29 mouse cellular contexts compared by ENCODE assay signal in the genomic region with DNA sequence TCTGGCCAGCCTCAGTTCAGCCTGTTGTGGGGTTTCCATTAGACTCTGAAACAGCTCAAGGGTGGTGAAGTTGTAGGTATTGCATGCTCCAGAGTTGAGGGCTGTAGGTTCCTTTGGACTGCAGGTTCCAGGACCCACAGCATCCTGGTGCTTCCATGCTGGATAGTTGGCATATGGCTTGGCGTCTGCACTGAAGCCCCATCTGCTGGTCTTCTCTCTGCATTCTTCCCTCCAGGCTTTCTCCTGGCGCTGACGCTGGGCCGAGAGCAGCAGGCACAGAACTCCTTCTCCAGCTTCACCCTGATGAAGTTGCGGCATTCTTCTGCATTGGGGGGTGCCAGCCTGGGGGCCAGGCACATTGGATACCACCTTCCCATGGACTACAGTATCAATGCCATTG. TPM values are rescaled to one million over a fixed set of nuclear protein-coding genes. Genes with fewer than 3 reads are reported as not detected.
DNase-seq lines count a peak whose midpoint lies in the region; ATAC-seq and TF ChIP-seq lines count a peak whose summit lies in the region.
"Had no signal": no experiment of that assay in that cellular context is flagged by ENCODE, and none has a peak within 500 bp of the region (broad histone marks: within the 10 kb centered on the region; RNA-seq: fewer than 3 reads in every experiment).

No protein-coding gene starts in this region.

- no peak overlapping the region for H3K9ac ChIP-seq in forebrain, embryonic 15.5 days (replicated peaks)
- H3K9ac ChIP-seq: embryonic facial prominence, embryonic 15.5 days; heart, embryonic 12.5 days; hindbrain, embryonic 14.5 days; intestine, embryonic 15.5 days had no signal

- H3K27ac ChIP-seq in layer of hippocampus, adult 2 months = no peak overlapping the region; the same call in 1 of the 2 replicates
- H3K27ac ChIP-seq in forebrain, embryonic 15.5 days (replicated peaks) = no peak overlapping the region
- H3K27ac ChIP-seq: embryonic facial prominence, embryonic 15.5 days; forebrain, embryonic 10.5 days; gastrocnemius, adult 2 months; hindbrain, embryonic 10.5 days; hindbrain, embryonic 14.5 days; intestine, embryonic 15.5 days had no signal

- peaks cover 56% of the 10 kb centered on the region for H3K36me3 ChIP-seq in forebrain, embryonic 15.5 days

- H3K27me3 ChIP-seq in forebrain, embryonic 15.5 days = no peaks in the 10 kb centered on the region
- H3K27me3 ChIP-seq: embryonic facial prominence, embryonic 15.5 days; heart, embryonic 12.5 days; intestine, embryonic 15.5 days had no signal

- H3K4me1 ChIP-seq in forebrain, embryonic 15.5 days = peaks cover 4% of the 10 kb centered on the region; the same call in 1 of the 2 replicates
- no peaks in the 10 kb centered on the region for H3K4me1 ChIP-seq in lung, adult 2 months (ENCODE audit: control insufficient read depth, insufficient read depth, low read length)
- H3K4me1 ChIP-seq: forebrain, embryonic 10.5 days; heart, embryonic 12.5 days; hindbrain, embryonic 10.5 days had no signal

- DNase-seq in cerebellum, adult 11 months = peak; percentile 27
- DNase-seq in cerebellum, postnatal 4 days (ENCODE audit: low spot score in 2 of 2) = no peak
- DNase-seq in layer of hippocampus, adult 11-12 months (ENCODE audit: low spot score) = peak; percentile 36
- DNase-seq in layer of hippocampus, adult 2 months (ENCODE audit: low spot score in 2 of 2) = no peak
- DNase-seq in right cerebral cortex, postnatal 25 days = peak; percentile 27
- no peak for DNase-seq in right cerebral cortex, postnatal 4 days
- no peak for DNase-seq in lung, adult 2 months
- DNase-seq: adrenal gland, adult 8-10 months; adrenal gland, postnatal 36 days; B cell, adult 2 months; embryo, embryonic 11 days; gastrocnemius, adult 2 months; gastrocnemius, postnatal 25 days had no signal

- TF ChIP-seq POLR2A in lung, adult 2 months (IDR thresholded peaks at IDR 0.05; ENCODE audit: borderline replicate concordance, extremely low read depth, low read depth, low read length) = no peak

- no peak overlapping the region for H3K4me2 ChIP-seq in forebrain, embryonic 15.5 days (replicated peaks)
- H3K4me2 ChIP-seq: embryonic facial prominence, embryonic 15.5 days; heart, embryonic 12.5 days; hindbrain, embryonic 14.5 days; intestine, embryonic 15.5 days had no signal

- H3K4me3 ChIP-seq in layer of hippocampus, adult 2 months = no peak overlapping the region
- no peak overlapping the region for H3K4me3 ChIP-seq in forebrain, embryonic 15.5 days
- H3K4me3 ChIP-seq in lung, adult 2 months (replicated peaks; ENCODE audit: extremely low read depth, low read depth, low read length) = no peak overlapping the region
- H3K4me3 ChIP-seq: embryonic facial prominence, embryonic 15.5 days; erythroblast, embryonic 14.5 days; forebrain, embryonic 10.5 days; gastrocnemius, adult 2 months; heart, embryonic 12.5 days; hindbrain, embryonic 10.5 days; intestine, embryonic 15.5 days had no signal

- no peak for TF ChIP-seq CTCF in layer of hippocampus, adult 2 months (conservative IDR thresholded peaks at IDR 0.05)
- no peak for TF ChIP-seq CTCF in lung, adult 2 months (IDR thresholded peaks at IDR 0.05; ENCODE audit: insufficient read depth, low read length)

- 78% methylated on average over 5 of the region's 5 CpGs for WGBS in forebrain, embryonic 15.5 days
- whole genome bisulfite sequencing in lung, adult 2 months = 96% methylated on average over 5 of the region's 5 CpGs

- no peaks in the 10 kb centered on the region for H3K9me3 ChIP-seq in forebrain, embryonic 15.5 days
- H3K9me3 ChIP-seq: embryonic facial prominence, embryonic 15.5 days; forebrain, embryonic 10.5 days; G1E; heart, embryonic 12.5 days; hindbrain, embryonic 10.5 days; intestine, embryonic 15.5 days had no signal

- ATAC-seq in forebrain, embryonic 15.5 days (replicated peaks) = no peak
- ATAC-seq: CD4-positive, CD25-positive, alpha-beta regulatory T cell, adult 4 months; forebrain, embryonic 16.5 days; intestine, embryonic 15.5 days had no signal

RNA-seq across cellular contexts. Expression of gene Nagk, which starts 7.3 kb away (rescaled TPM):
- 10 to 100 TPM; 47.6 to 51.0 TPM for total RNA-seq in layer of hippocampus, adult 2 months (2021)
- polyA plus RNA-seq in forebrain, embryonic 15.5 days (2015; fragmentation: Nextera tagmentation; extraction: Ambion mirVana) = 107 and 113 TPM in 2 replicates
- polyA plus RNA-seq in lung, adult 2 months (2012; rRNA removed) = 20.5 and 27.6 TPM in 2 replicates

RNA-seq across cellular contexts. Expression of gene Tex261, which starts 26.4 kb away (rescaled TPM):
- total RNA-seq in layer of hippocampus, adult 2 months (2021) = 10 to 100 TPM; 51.8 to 55.3 TPM
- polyA plus RNA-seq in forebrain, embryonic 15.5 days (2015; fragmentation: Nextera tagmentation; extraction: Ambion mirVana) = 76.7 and 79.8 TPM in 2 replicates
- polyA plus RNA-seq in lung, adult 2 months (2012; rRNA removed) = 88.6 and 101 TPM in 2 replicates

RNA-seq across cellular contexts. Expression of gene Paip2b, which starts 29.5 kb away (rescaled TPM):
- 10 to 100 TPM; 48.6 to 48.9 TPM for total RNA-seq in layer of hippocampus, adult 2 months (2021)
- 36.5 and 43.0 TPM in 2 replicates for polyA plus RNA-seq in forebrain, embryonic 15.5 days (2015; fragmentation: Nextera tagmentation; extraction: Ambion mirVana)
- 10.0 and 12.3 TPM in 2 replicates for polyA plus RNA-seq in lung, adult 2 months (2012; rRNA removed)

RNA-seq across cellular contexts. Expression of gene Ankrd53, which starts 39.6 kb away (rescaled TPM):
- not detected for total RNA-seq in layer of hippocampus, adult 2 months (2021)
- 0.19 and 0.24 TPM in 2 replicates for polyA plus RNA-seq in forebrain, embryonic 15.5 days (2015; fragmentation: Nextera tagmentation; extraction: Ambion mirVana)
- polyA plus RNA-seq in lung, adult 2 months (2012; rRNA removed) = not detected in 2 replicates
- total RNA-seq: adrenal gland, postnatal 36 days; G1E; gastrocnemius, adult 2 months; gastrocnemius, postnatal 25 days; heart, postnatal 25 days had no signal
- polyA plus RNA-seq: brain, embryonic 14.5 days; CD4-positive, CD25-positive, alpha-beta regulatory T cell, adult 4 months; embryonic facial prominence, embryonic 11.5 days; embryonic facial prominence, embryonic 15.5 days; erythroblast, embryonic 14.5 days; G1E; heart, embryonic 12.5 days; heart, embryonic 16.5 days; hindbrain, embryonic 10.5 days; hindbrain, embryonic 14.5 days; intestine, embryonic 15.5 days had no signal

RNA-seq across cellular contexts. Expression of gene Atp6v1b1, which starts 59.2 kb away (rescaled TPM):
- under 1 TPM; 0.31 to 0.42 TPM for total RNA-seq in layer of hippocampus, adult 2 months (2021)
- polyA plus RNA-seq in forebrain, embryonic 15.5 days (2015; fragmentation: Nextera tagmentation; extraction: Ambion mirVana) = 0.43 and 0.53 TPM in 2 replicates
- 6.1 and 7.7 TPM in 2 replicates for polyA plus RNA-seq in lung, adult 2 months (2012; rRNA removed)
- total RNA-seq: adrenal gland, adult 8-10 months; adrenal gland, postnatal 36 days; gastrocnemius, adult 2 months; gastrocnemius, postnatal 25 days; granulocyte monocyte progenitor cell, adult 5-6 weeks; heart, postnatal 25 days had no signal
- polyA plus RNA-seq: CD4-positive, CD25-positive, alpha-beta regulatory T cell, adult 4 months; erythroblast, embryonic 14.5 days; forebrain, embryonic 10.5 days; G1E; heart, embryonic 12.5 days; hindbrain, embryonic 10.5 days; hindbrain, embryonic 14.5 days had no signal

Comparison
In these comparisons a context has a peak if more than half of its experiments do, and no peak if none do; other contexts are left out.
1. DNase-seq: peak in cerebellum, adult 11 months (single experiment), layer of hippocampus, adult 11-12 months (single experiment) and right cerebral cortex, postnatal 25 days (single experiment); none in cerebellum, postnatal 4 days (0 of 2), layer of hippocampus, adult 2 months (0 of 2), right cerebral cortex, postnatal 4 days (single experiment) and lung, adult 2 months (single experiment).